Mouse (Mus musculus) myocyte (in vitro differentiated cells): ENCODE results near the gene Wnt9a.

Source experiments
- MYOG ChIP-seq, 3 experiments: IDR thresholded peaks; one replicate each; pipeline ENCODE4 v1.6.1; 2011; ENCODE audit warnings: control low read depth in 2 of 3, low read depth in 2 of 3, mild to moderate bottlenecking in 2 of 3; ENCODE audit not compliant: insufficient read length in 2 of 3, control insufficient read depth in 1 of 3, insufficient read depth in 1 of 3
- POLR2A ChIP-seq: IDR thresholded peaks from one replicate; pipeline ENCODE4 v1.6.1; 2011; ENCODE audit warnings: low read depth, mild to moderate bottlenecking, control low read depth, moderate library complexity; ENCODE audit not compliant: insufficient read length

DNA sequence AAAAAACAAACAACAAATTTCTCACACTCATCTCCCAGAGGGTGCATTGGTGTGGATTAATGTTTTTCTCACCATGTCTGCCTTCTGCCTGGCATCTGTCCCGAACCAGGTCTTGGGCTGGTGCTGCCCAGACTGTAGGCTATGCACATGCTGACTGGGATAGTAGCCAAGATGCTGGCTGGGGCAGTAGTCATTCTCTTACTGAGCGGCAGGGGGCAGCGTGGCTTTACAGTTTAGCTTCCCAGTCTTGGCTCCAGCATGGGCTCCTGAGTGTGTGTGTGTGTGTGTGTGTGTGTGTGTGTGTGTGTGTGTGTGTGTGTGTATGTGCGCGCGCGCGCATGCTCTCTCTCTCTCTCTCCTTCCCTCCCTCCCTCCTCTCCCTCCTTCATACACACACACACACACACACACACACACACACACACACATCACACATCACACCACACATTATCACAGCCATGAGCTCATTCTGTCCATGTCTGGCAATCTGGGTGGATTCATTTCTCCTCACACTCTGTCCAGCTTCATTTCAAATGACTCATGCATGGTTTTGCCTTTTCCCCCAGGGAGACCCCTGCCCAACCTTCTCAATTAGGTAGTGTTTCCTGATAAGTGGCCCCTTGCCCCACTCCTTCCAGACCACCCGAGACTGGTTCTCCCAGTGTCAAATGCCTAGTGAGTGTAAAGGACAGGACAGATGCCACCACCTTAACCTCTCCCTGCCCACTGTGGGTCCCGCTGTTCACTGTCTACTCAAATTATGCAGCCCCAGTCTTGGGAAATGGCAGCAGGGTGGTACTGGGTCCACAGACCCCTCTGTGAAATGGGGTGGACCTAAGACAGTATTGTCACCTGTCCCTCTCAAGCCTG is 3.8 kb upstream of the Wnt9a start:
- TF ChIP-seq POLR2A (no peak), MYOG (IDR thresholded peaks at IDR 0.05; ENCODE audit: control insufficient read depth in 1 of 3, insufficient read depth in 1 of 3, insufficient read length in 2 of 3, low read depth in 2 of 3) (no peak)
